Mouse (Mus musculus): ENCODE results near the gene Gm15013. TPM values are rescaled to one million over a fixed set of nuclear protein-coding genes. Genes with fewer than 3 reads are reported as not detected.

The Gm15013 gene
- polyA plus RNA-seq (2015; fragmentation: Nextera tagmentation; extraction: Ambion mirVana) = 0.22 TPM in 1 of 2 replicates, not detected in the other

GRCm38 (mm10) chrX:139714381-139714780 lies at the start of gene Gm15013:
TSS of gene Gm15013 (minus strand) at chrX:139714481.

GRCm38 (mm10) chrX:139684775-139685695 lies 29.2 kb downstream of the Gm15013 start, which contains the start of gene Tbc1d8b:
TSS of gene Tbc1d8b (plus strand) at chrX:139684996.

Other genes with a start within 250 kb of the Gm15013 start
- gene D330045A20Rik, start 234.1 kb downstream of the Gm15013 start, polyA plus RNA-seq (2015; fragmentation: Nextera tagmentation; extraction: Ambion mirVana) = 1.2 and 1.6 TPM in 2 replicates
- 26.4 and 31.4 TPM in 2 replicates for gene Rnf128, start 151.2 kb downstream of the Gm15013 start, polyA plus RNA-seq (2015; fragmentation: Nextera tagmentation; extraction: Ambion mirVana)
- 1.4 TPM in 2 replicates for gene Tbc1d8b, start 29.5 kb downstream of the Gm15013 start, polyA plus RNA-seq (2015; fragmentation: Nextera tagmentation; extraction: Ambion mirVana)
- 2.0 and 2.5 TPM in 2 replicates for gene Ripply1, start 67.9 kb upstream of the Gm15013 start, polyA plus RNA-seq (2015; fragmentation: Nextera tagmentation; extraction: Ambion mirVana)
- gene Cldn2, start 86.3 kb upstream of the Gm15013 start, polyA plus RNA-seq (2015; fragmentation: Nextera tagmentation; extraction: Ambion mirVana) = 2.3 and 2.4 TPM in 2 replicates
- 24.4 and 27.8 TPM in 2 replicates for gene Morc4, start 157.2 kb upstream of the Gm15013 start, polyA plus RNA-seq (2015; fragmentation: Nextera tagmentation; extraction: Ambion mirVana)